Mouse (Mus musculus): ENCODE results near the gene Pcbp2. TPM values are rescaled to one million over a fixed set of nuclear protein-coding genes. Genes with fewer than 3 reads are reported as not detected.
A peak's percentile ranks its signal among the peaks of the same experiment; 100 is the strongest.

Gene Pcbp2
- total RNA-seq, 2 experiments from 2014 or later, result 156 to 801 TPM

- no peak for ATAC-seq (ENCODE audit: poor library complexity, severe bottlenecking)
Observed at GRCm38 (mm10) chr15:102461430-102462075, 8.8 kb upstream of the Pcbp2 start.

- no peak for ATAC-seq (ENCODE audit: poor library complexity, severe bottlenecking)
Observed at GRCm38 (mm10) chr15:102463666-102464065, 6.7 kb upstream of the Pcbp2 start.

- no peak for ATAC-seq (ENCODE audit: poor library complexity, severe bottlenecking)
Observed at GRCm38 (mm10) chr15:102468675-102469370, 1.5 kb upstream of the Pcbp2 start.

GRCm38 (mm10) chr15:102470605-102471294 lies 411 bp downstream of the Pcbp2 start:
- peak; percentile 53 for ATAC-seq (ENCODE audit: poor library complexity, severe bottlenecking)

- ATAC-seq (ENCODE audit: poor library complexity, severe bottlenecking), result no peak
Observed at GRCm38 (mm10) chr15:102471295-102471645, 931 bp downstream of the Pcbp2 start.

GRCm38 (mm10) chr15:102471727-102472126 lies 1.4 kb downstream of the Pcbp2 start:
- no peak for ATAC-seq (ENCODE audit: poor library complexity, severe bottlenecking)

GRCm38 (mm10) chr15:102473246-102473645 lies 2.9 kb downstream of the Pcbp2 start:
- ATAC-seq (ENCODE audit: poor library complexity, severe bottlenecking), result no peak

GRCm38 (mm10) chr15:102474520-102474919 lies 4.2 kb downstream of the Pcbp2 start:
- ATAC-seq (ENCODE audit: poor library complexity, severe bottlenecking), result no peak

GRCm38 (mm10) chr15:102483136-102483535 lies 12.8 kb downstream of the Pcbp2 start:
- ATAC-seq (ENCODE audit: poor library complexity, severe bottlenecking), result no peak

GRCm38 (mm10) chr15:102485853-102486252 lies 15.5 kb downstream of the Pcbp2 start:
- ATAC-seq (ENCODE audit: poor library complexity, severe bottlenecking), result no peak

- ATAC-seq (ENCODE audit: poor library complexity, severe bottlenecking), result no peak
Observed at GRCm38 (mm10) chr15:102487664-102488063, 17.3 kb downstream of the Pcbp2 start.

GRCm38 (mm10) chr15:102498322-102498721 lies 28.0 kb downstream of the Pcbp2 start:
- no peak for ATAC-seq (ENCODE audit: poor library complexity, severe bottlenecking)

GRCm38 (mm10) chr15:102499370-102499769 lies 29.0 kb downstream of the Pcbp2 start:
- peak; percentile 47; the same call in 1 of the 2 replicates for ATAC-seq (ENCODE audit: poor library complexity, severe bottlenecking)

GRCm38 (mm10) chr15:102499851-102500250 lies 29.5 kb downstream of the Pcbp2 start:
- ATAC-seq (ENCODE audit: poor library complexity, severe bottlenecking), result no peak

- no peak for ATAC-seq (ENCODE audit: poor library complexity, severe bottlenecking)
Observed at GRCm38 (mm10) chr15:102500479-102500878, 30.1 kb downstream of the Pcbp2 start.

GRCm38 (mm10) chr15:102501084-102501814 lies 30.9 kb downstream of the Pcbp2 start:
- no peak for ATAC-seq (ENCODE audit: poor library complexity, severe bottlenecking)

- no peak for ATAC-seq (ENCODE audit: poor library complexity, severe bottlenecking)
Observed at GRCm38 (mm10) chr15:102502254-102502840, 32.0 kb downstream of the Pcbp2 start.

- ATAC-seq (ENCODE audit: poor library complexity, severe bottlenecking), result no peak
Observed at GRCm38 (mm10) chr15:102503447-102503846, 33.1 kb downstream of the Pcbp2 start, which contains the start of gene Gm10337. Gm10337 (plus strand) TSS chr15:102503722.

- ATAC-seq (ENCODE audit: poor library complexity, severe bottlenecking), result no peak
Observed at GRCm38 (mm10) chr15:102503924-102504782, 33.8 kb downstream of the Pcbp2 start.
